Mouse (Mus musculus) kidney, adult 2 months (tissue): ENCODE measurements around the gene Nipa2.

ENCODE experiments used
- CTCF ChIP-seq: fragments of 200-500 bp; conservative IDR thresholded peaks from 2 replicates; pipeline ENCODE4 v1.5.1; 2011; ENCODE audit warnings: low read depth, mild to moderate bottlenecking, control low read depth, low read length, moderate library complexity, mixed read lengths; ENCODE audit not compliant: insufficient read depth, insufficient read length
- POLR2A ChIP-seq: fragments of 200-500 bp; IDR thresholded peaks from one replicate; pipeline ENCODE4 v1.6.1; 2011; ENCODE audit warnings: low read depth, low read length, control low read depth

- TF ChIP-seq CTCF (no peak), POLR2A (no peak)
These were observed 48.7 kb upstream of the Nipa2 start for GRCm38 (mm10) chr7:56011018-56011333.
